ENCODE assay signal across 12 mouse cellular contexts in genomic region chr4:24620440-24620839, GRCm38 (mm10).
DNase-seq lines count a peak whose midpoint lies in the region; ATAC-seq and TF ChIP-seq lines count a peak whose summit lies in the region.
"Had no signal": no experiment of that assay in that cellular context is flagged by ENCODE, and none has a peak within 500 bp of the region (broad histone marks: within the 10 kb centered on the region; RNA-seq: fewer than 3 reads in every experiment).

No protein-coding gene starts in this region.

- H3K4me1 ChIP-seq in kidney, adult 2 months (ENCODE audit: control insufficient read depth, insufficient read depth, low read length) = no peaks in the 10 kb centered on the region; the same call in 1 of the 2 replicates
- H3K4me1 ChIP-seq in kidney, embryonic 16.5 days (ENCODE audit: insufficient read depth, low read length) = 0 out of 2 replicates have a peak, but pooled peaks cover 4% of the 10 kb centered on the region
- no peaks in the 10 kb centered on the region for H3K4me1 ChIP-seq in neural tube, embryonic 15.5 days
- H3K4me1 ChIP-seq in thymus, adult 2 months (replicated peaks; ENCODE audit: control insufficient read depth, insufficient read depth, low read length) = no peaks in the 10 kb centered on the region
- H3K4me1 ChIP-seq: forebrain, embryonic 10.5 days had no signal

- peak; percentile 82 for DNase-seq in kidney, adult 2 months
- DNase-seq in neural tube, embryonic 10.5 days (ENCODE audit: extremely low spot score, low spot score) = no peak
- DNase-seq in ZHBTc4 (ENCODE audit: low read depth, low spot score) = peak; percentile 53
- peak; percentile 10 for DNase-seq in lung, postnatal 36 days
- DNase-seq in cerebellum, adult 8-10 months = no peak
- DNase-seq in thymus, adult 2 months = no peak
- DNase-seq: adrenal gland, adult 2 months; gastrocnemius, postnatal 25 days had no signal

- no peak overlapping the region for H3K9ac ChIP-seq in kidney, embryonic 16.5 days (replicated peaks; ENCODE audit: low read length)
- no peak overlapping the region for H3K9ac ChIP-seq in neural tube, embryonic 15.5 days (replicated peaks)

- WGBS in kidney, adult 2 months = 59% methylated on average over 5 of the region's 5 CpGs
- 89% methylated on average over 5 of the region's 5 CpGs for WGBS in kidney, embryonic 16.5 days
- WGBS in neural tube, embryonic 15.5 days = 89% methylated on average over 5 of the region's 5 CpGs
- WGBS in thymus, adult 2 months = 96% methylated on average over 5 of the region's 5 CpGs

- H3K27me3 ChIP-seq in kidney, adult 2 months (replicated peaks; ENCODE audit: control insufficient read depth, insufficient read depth, low read length) = no peaks in the 10 kb centered on the region
- H3K27me3 ChIP-seq in kidney, embryonic 16.5 days (ENCODE audit: insufficient read depth, low read length) = no peaks in the 10 kb centered on the region
- H3K27me3 ChIP-seq in neural tube, embryonic 15.5 days (replicated peaks) = no peaks in the 10 kb centered on the region
- no peaks in the 10 kb centered on the region for H3K27me3 ChIP-seq in thymus, adult 2 months (ENCODE audit: control insufficient read depth, insufficient read depth, low read length)

- no peak overlapping the region for H3K4me3 ChIP-seq in kidney, adult 2 months (ENCODE audit: insufficient read depth, low read depth, low read length)
- H3K4me3 ChIP-seq in kidney, embryonic 16.5 days (ENCODE audit: low read length) = no peak overlapping the region
- no peak overlapping the region for H3K4me3 ChIP-seq in neural tube, embryonic 15.5 days (replicated peaks)
- no peak overlapping the region for H3K4me3 ChIP-seq in thymus, adult 2 months (ENCODE audit: control insufficient read depth, insufficient read depth, low read length)
- H3K4me3 ChIP-seq: forebrain, embryonic 10.5 days; left cerebral cortex, adult 2 months had no signal

- no peak overlapping the region for H3K4me2 ChIP-seq in kidney, embryonic 16.5 days (replicated peaks; ENCODE audit: low read depth, low read length)
- H3K4me2 ChIP-seq in neural tube, embryonic 15.5 days = no peak overlapping the region

- H3K9me3 ChIP-seq in kidney, embryonic 16.5 days (ENCODE audit: low read length) = no peaks in the 10 kb centered on the region
- H3K9me3 ChIP-seq in neural tube, embryonic 15.5 days (replicated peaks) = no peaks in the 10 kb centered on the region
- H3K9me3 ChIP-seq: forebrain, embryonic 10.5 days had no signal

- TF ChIP-seq CTCF in kidney, adult 2 months (conservative IDR thresholded peaks at IDR 0.05; ENCODE audit: insufficient read depth, insufficient read length, low read depth, low read length) = peak; percentile 28; the same call in 1 of the 2 replicates
- no peak for TF ChIP-seq CTCF in thymus, adult 2 months (IDR thresholded peaks at IDR 0.05; ENCODE audit: borderline replicate concordance, control insufficient read depth, extremely low read depth, insufficient read depth, low read length, poor library complexity)

- no peaks in the 10 kb centered on the region for H3K36me3 ChIP-seq in kidney, adult 2 months (ENCODE audit: control insufficient read depth, insufficient read depth, low read length)
- no peaks in the 10 kb centered on the region for H3K36me3 ChIP-seq in kidney, embryonic 16.5 days (ENCODE audit: insufficient read depth, low read length)
- peaks cover 7% of the 10 kb centered on the region; the same call in 1 of the 2 replicates for H3K36me3 ChIP-seq in neural tube, embryonic 15.5 days
- H3K36me3 ChIP-seq in thymus, adult 2 months (ENCODE audit: control insufficient read depth, insufficient read depth, low read length) = no peaks in the 10 kb centered on the region

- TF ChIP-seq POLR2A in kidney, adult 2 months (IDR thresholded peaks at IDR 0.05; ENCODE audit: low read depth, low read length) = no peak
- no peak for TF ChIP-seq POLR2A in thymus, adult 2 months (IDR thresholded peaks at IDR 0.05; ENCODE audit: control insufficient read depth, extremely low read depth, insufficient read depth, low read length, poor library complexity)

- no peak overlapping the region for H3K27ac ChIP-seq in kidney, adult 2 months (ENCODE audit: insufficient read depth, low read depth, low read length)
- no peak overlapping the region for H3K27ac ChIP-seq in kidney, embryonic 16.5 days (ENCODE audit: low read length)
- no peak overlapping the region for H3K27ac ChIP-seq in neural tube, embryonic 15.5 days (replicated peaks)
- no peak overlapping the region for H3K27ac ChIP-seq in thymus, adult 2 months (ENCODE audit: control insufficient read depth, insufficient read depth, low read length)
- H3K27ac ChIP-seq: forebrain, embryonic 10.5 days; left cerebral cortex, adult 2 months had no signal

- no peak for ATAC-seq in kidney, embryonic 16.5 days (ENCODE audit: low FRiP score, low TSS enrichment)
- ATAC-seq in neural tube, embryonic 15.5 days (ENCODE audit: low FRiP score) = 0 out of 2 replicates have a peak, but pooled peaks have one; percentile 60

Comparison
In these comparisons a context has a peak if more than half of its experiments do, and no peak if none do; other contexts are left out.
1. DNase-seq: peak in kidney, adult 2 months (single experiment), ZHBTc4 (single experiment) and lung, postnatal 36 days (single experiment); none in neural tube, embryonic 10.5 days (single experiment), cerebellum, adult 8-10 months (single experiment) and thymus, adult 2 months (single experiment).